Mouse (Mus musculus): ENCODE data around the gene Fam173a.

Gene Fam173a

DNA sequence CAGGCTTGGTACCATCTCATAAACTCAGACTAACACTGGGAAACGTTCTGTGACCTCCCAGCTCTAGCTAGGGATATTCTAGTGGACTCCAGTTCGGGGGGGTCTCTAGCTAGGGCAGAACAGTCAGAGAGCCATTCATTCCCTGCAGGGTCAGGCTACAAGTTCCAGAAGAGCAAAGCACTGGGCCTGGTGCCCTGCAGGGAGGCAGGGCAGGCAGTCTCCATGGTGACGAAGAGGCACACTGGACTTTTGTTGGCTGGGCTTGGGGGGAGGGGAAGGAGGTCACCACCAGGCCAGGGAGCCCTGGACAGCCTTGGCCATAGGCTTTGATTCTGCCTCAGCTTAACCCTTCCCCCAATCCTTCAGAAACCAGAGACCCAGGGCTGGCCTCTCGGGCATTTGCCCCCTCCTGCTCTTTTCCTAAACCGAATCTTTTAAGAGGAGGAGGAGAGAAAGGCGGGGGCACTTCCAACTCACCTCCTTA is 3.0 kb upstream of the Fam173a start, which contains the start of gene AC134908.4:
AC134908.4 (minus strand) TSS at position 51 of the 484 bp plus-strand sequence.
- no peak for DNase-seq

GRCm38 (mm10) chr17:25794998-25795397 is 2.3 kb upstream of the Fam173a start:
- DNase-seq: no peak

GRCm38 (mm10) chr17:25794197-25794596 is 1.5 kb upstream of the Fam173a start:
- no peak for DNase-seq

DNA sequence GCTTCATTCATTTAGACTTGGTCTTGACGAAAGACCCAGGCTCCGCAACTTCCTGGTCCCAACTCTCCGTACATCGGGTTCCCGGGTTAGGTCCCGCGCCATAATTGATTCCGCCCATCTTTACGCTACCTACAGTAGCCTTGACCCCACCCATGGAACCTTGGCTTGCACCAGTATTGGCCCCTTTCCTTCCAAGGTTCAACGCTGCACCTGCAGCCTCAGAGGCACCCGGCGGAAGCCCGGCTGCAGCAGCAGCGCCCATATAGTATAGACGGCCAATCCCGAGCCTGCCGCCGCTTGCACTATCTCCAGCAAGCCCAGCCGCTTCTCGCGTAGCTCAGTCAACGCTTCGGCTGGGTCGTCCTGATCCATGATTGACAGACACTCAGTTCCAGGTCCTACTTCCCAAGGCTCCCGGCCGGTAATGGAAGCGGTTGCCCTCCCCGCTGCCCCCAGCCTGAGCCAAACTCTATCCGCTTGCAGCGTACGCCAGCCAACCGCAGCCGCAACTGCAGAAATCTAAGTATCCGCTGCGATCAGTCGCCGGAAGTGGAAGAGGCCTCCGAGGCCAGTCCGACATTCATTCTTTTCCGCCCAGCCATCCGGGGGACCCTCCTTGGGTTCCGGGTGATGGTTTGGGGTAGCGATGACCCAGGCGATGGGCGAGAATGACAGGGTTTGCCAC is 716 bp downstream of the Fam173a start:
- peak; percentile 85 for DNase-seq

DNA sequence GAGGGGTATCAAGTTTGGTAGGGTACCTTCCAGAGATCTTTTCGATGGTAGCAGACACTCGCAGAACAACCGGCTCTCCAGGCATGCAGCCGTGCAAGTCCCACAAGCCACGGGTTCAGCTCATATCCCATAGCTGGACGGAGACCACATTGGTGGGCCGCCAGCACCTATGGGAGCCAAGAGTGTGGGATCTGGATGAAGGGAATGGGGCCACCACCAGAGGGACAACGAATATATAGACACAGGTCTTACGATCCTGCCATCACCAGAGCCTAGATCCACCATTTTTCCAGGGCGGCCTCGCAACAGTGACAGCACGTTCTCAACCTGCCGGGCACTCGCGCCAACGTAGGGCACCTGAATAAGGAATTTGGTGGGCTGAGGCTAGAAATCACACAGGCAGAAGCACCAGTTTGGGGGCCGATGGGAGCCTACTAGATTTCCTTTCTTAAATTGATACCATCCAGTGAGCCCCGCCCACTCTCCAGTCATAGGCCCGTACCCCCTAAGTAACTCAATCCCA is 1.3 kb downstream of the Fam173a start:
- no peak for DNase-seq

DNA sequence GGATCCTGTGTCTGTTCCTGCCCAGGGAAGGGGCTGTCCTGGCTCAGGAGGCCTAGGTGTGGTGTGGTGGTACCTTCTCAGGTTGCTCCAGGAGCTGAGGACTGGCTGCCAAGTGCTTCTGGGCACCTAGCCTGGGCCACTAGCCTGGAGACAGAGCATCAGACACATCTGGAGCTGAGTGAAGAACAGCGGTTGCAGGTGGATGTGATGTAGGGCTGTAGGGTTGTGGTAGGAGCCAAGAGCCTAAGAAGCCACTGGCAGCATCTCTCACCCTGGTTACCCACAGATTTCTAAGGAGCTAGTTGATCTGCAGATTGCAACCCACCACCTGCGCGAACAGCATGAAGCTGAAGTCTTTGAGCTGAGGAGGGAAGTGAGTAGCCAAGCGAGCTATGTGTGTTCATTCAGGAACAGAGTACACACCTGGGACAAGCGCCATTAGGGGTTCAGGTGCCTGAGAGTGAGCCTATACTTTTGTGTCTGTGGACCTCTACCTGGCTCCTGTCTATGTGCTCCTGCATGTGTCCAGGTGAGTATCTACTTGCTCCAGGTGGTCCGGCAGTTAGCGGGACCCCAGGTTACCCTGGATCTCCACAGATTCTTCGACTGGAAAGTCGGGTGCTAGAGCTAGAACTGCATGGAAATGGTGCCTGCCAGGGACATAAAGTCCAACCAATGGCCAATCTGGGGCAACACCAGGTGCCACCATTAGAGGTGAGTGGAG is 5.8 kb downstream of the Fam173a start:
- DNase-seq: no peak

DNA sequence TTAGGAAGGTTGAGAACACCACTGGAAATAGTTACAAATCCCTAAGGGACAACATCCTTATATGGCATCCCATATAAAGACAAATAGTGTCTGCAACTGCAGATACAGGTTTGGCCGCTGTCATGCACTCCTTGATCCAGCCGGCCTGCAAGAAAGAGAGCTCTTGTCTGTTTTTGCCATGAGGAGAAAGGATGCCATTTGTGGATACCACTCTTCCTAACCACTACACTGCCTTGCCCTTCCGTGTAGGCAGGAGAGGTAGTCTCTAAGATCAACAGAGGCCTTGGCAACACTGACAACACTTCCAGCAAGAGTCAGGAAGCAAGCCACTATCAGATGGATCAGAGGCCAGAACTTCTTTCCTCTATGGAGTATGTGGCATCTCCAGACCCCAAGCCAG is 6.4 kb downstream of the Fam173a start, which contains the start of gene Ccdc78:
Ccdc78 (plus strand) TSS at position 301 of the 400 bp plus-strand sequence.
- no peak for DNase-seq

- peak; percentile 98 for DNase-seq
Measured at GRCm38 (mm10) chr17:25785281-25785745, 7.4 kb downstream of the Fam173a start, which contains the start of gene Haghl. Gene Haghl, minus strand, starts transcription at chr17:25785673.

- DNase-seq: no peak
Measured at GRCm38 (mm10) chr17:25783861-25784574, 8.7 kb downstream of the Fam173a start.

DNA sequence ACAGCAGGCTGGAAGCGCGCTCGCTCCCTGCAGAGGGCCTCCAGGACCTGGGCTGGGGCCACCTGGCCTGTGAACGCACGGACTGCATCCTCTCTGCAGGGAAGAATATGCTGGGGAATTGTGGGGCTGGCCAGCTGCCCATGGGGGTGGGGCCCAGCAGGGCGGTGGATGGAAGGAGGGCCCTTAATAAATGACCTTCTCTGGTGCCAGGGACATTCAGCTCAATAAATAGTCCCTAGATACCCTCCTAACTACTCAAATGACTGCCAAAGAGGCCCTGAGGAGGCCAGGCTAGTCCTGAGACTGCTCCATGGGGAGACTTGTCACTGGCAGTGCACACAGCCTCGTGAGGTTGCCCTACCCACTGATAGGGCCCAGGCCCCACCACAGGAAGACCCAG is 9.6 kb downstream of the Fam173a start:
- DNase-seq: no peak

- no peak for DNase-seq
Measured at GRCm38 (mm10) chr17:25781339-25781738, 11.4 kb downstream of the Fam173a start.

GRCm38 (mm10) chr17:25777948-25778347 is 14.8 kb downstream of the Fam173a start:
- DNase-seq: no peak

DNA sequence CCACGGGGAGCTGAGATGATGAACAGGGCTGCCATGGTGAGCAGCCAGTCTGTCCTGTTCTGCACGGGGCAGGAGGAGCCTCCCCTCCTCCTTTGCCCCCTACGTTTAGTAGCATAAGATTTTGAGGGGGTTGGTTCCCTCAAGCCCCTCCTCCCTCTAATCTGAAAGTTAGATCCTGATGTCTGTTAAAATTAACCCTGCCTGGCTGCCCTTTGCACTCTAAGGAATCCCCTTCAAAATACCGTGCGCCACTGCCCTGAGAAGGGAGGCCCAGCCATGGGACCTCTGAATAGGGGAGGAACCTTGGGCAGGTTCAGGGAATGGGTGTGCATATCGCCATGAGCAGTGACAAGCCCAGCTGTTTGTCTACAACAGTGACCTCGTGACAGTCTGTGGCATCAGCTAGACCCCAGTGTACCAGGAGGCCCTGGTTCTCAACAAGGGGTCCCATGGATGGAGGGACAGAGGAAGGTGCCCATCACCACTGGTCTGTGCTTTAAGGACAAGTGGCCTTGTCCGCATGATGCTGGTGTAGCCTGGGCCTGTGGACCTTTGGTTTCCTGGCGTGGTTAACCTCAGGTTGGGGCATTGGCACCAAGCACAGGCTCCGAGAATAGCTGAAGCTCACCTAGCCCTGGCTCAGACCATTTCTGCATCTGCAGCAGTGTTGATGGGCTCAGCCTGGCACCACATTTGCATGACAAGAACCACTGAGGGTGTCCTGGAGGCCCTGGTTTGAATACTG is 17.2 kb downstream of the Fam173a start:
- no peak for DNase-seq

GRCm38 (mm10) chr17:25773549-25774120 is 19.1 kb downstream of the Fam173a start, which contains the start of gene Narfl:
Gene Narfl, plus strand, starts transcription at chr17:25773776.
- DNase-seq: peak; percentile 98

DNA sequence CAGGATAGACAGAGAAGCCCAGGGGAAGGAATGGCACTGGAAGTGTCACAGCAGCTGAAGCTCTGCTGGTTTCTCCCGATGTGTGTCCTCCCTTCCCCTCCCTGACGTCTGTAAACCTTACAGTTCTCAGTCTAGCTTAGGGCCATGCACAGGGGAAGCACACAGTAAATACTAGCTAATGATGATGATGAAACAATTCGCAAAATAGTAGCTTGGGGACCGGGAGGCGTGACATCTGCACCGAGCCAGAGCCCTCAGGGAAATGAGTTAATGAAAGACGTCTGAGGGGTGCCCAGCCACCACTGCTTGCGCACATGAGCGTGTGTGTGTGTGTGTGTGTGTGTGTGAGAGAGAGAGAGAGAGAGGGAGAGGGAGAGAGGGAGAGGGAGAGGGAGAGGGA is 23.4 kb downstream of the Fam173a start:
- DNase-seq: no peak

- no peak for DNase-seq
Measured at GRCm38 (mm10) chr17:25765886-25766285, 26.8 kb downstream of the Fam173a start.

- no peak for DNase-seq
Measured at GRCm38 (mm10) chr17:25762591-25762990, 30.1 kb downstream of the Fam173a start.

DNA sequence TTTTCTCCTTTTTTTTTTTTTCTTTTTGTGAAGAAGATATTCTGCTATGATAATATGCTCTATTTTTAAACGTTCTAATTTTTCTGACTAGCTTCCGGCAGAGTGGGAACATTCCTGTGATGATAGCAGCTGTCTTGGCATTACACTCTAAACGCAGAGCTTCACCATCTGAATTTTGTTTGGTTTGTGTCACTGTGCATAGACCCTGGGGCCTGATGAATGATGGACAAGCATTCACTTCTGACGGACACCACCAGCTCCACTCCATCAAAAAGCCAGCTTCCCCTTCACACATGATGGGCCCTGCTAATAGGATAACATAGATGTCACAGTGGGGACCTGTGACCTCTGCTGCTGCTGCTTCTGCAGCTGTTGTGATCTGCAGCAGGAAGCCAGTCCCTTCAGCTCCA is 31.1 kb downstream of the Fam173a start:
- DNase-seq: no peak

- no peak for DNase-seq
Measured at GRCm38 (mm10) chr17:25760148-25760547, 32.6 kb downstream of the Fam173a start.

GRCm38 (mm10) chr17:25757691-25758090 is 35.0 kb downstream of the Fam173a start:
- no peak for DNase-seq

- peak; percentile 38 for DNase-seq
Measured at GRCm38 (mm10) chr17:25756378-25757242, 36.1 kb downstream of the Fam173a start.
